14 mouse cellular contexts compared by ENCODE assay signal in genomic region chr13:108554901-108555300, GRCm38 (mm10).
"Had no signal": no experiment of that assay in that cellular context is flagged by ENCODE, and none has a peak within 500 bp of the region (broad histone marks: within the 10 kb centered on the region; RNA-seq: fewer than 3 reads in every experiment).

No protein-coding gene starts in this region.

- H3K9ac ChIP-seq: lung, embryonic 14.5 days; midbrain, embryonic 12.5 days; midbrain, embryonic 15.5 days; neural tube, embryonic 12.5 days; stomach, embryonic 15.5 days had no signal

- H3K9me3 ChIP-seq: midbrain, embryonic 10.5 days; midbrain, embryonic 12.5 days; midbrain, embryonic 15.5 days; neural tube, embryonic 12.5 days; stomach, embryonic 15.5 days had no signal

- H3K4me2 ChIP-seq: lung, embryonic 14.5 days; midbrain, embryonic 12.5 days; midbrain, embryonic 15.5 days; neural tube, embryonic 12.5 days; stomach, embryonic 15.5 days had no signal

- ATAC-seq: midbrain, embryonic 15.5 days had no signal

- H3K4me3 ChIP-seq: midbrain, embryonic 10.5 days; midbrain, embryonic 12.5 days; midbrain, embryonic 15.5 days; neural tube, embryonic 12.5 days; stomach, embryonic 15.5 days had no signal

- H3K36me3 ChIP-seq: midbrain, embryonic 10.5 days; midbrain, embryonic 12.5 days; midbrain, embryonic 15.5 days; neural tube, embryonic 12.5 days; stomach, embryonic 15.5 days had no signal

- H3K27me3 ChIP-seq: midbrain, embryonic 12.5 days; midbrain, embryonic 15.5 days; neural tube, embryonic 12.5 days; stomach, embryonic 15.5 days had no signal

- H3K4me1 ChIP-seq: midbrain, embryonic 10.5 days; midbrain, embryonic 12.5 days; midbrain, embryonic 15.5 days; neural tube, embryonic 12.5 days; stomach, embryonic 15.5 days had no signal

- H3K27ac ChIP-seq: midbrain, embryonic 10.5 days; midbrain, embryonic 12.5 days; midbrain, embryonic 15.5 days; neural tube, embryonic 12.5 days; stomach, embryonic 15.5 days; stomach, postnatal 0 days had no signal

- DNase-seq: lung, adult 18-20 months; lung, embryonic 14.5 days; lung, postnatal 10 days; lung, postnatal 4 days; right cerebral cortex, postnatal 14 days; thymus, adult 2 months; thymus, postnatal 25 days; thymus, postnatal 4 days had no signal
